Mouse (Mus musculus) erythroid progenitor cell, adult 5-6 weeks (primary cell): ENCODE measurements around the gene Olfr175-ps1. TPM values are rescaled to one million over a fixed set of nuclear protein-coding genes. Genes with fewer than 3 reads are reported as not detected.

ENCODE experiments used
- ATAC-seq: replicated peaks from 2 replicates; pipeline ENCODE4 v1.8.0; 2016; ENCODE audit warnings: moderate number of reproducible peaks, mild to moderate bottlenecking, moderate TSS enrichment, inconsistent platforms; ENCODE audit not compliant: poor library complexity, low FRiP score, severe bottlenecking
- total RNA-seq, 2 experiments: library from RNA; stranded (forward) in 1 of 2; stranded (reverse) in 1 of 2; fragments of 150-400 nt in 1 of 2; fragments of 186-747, 209-891 nt in 1 of 2; gene quantifications; 2 replicates each; pipeline versions ENCODE4 v1.2.3 to v1.2.4; 2015 to 2017; ENCODE audit warnings: low replicate concordance in 2 of 2

Olfr175-ps1 gene
- not detected in 2 replicates for total RNA-seq (2015; ENCODE audit: low replicate concordance)
- not detected in 2 replicates for total RNA-seq (2017; ENCODE audit: low replicate concordance)

GRCm38 (mm10) chr16:58826732-58827319 is at the start of gene Olfr175-ps1:
Olfr175-ps1 (minus strand) TSS chr16:58826782.
- no peak for ATAC-seq

- no peak for ATAC-seq
Measured at GRCm38 (mm10) chr16:58874668-58875067, 48.1 kb upstream of the Olfr175-ps1 start, which contains the start of gene Olfr177. Olfr177 (minus strand) TSS chr16:58874768.

- ATAC-seq = no peak
Measured at GRCm38 (mm10) chr16:58861479-58861878, 34.9 kb upstream of the Olfr175-ps1 start.

- ATAC-seq = no peak
Measured at GRCm38 (mm10) chr16:58860032-58860737, 33.6 kb upstream of the Olfr175-ps1 start.

- ATAC-seq = no peak
Measured at GRCm38 (mm10) chr16:58800168-58800567, 26.4 kb downstream of the Olfr175-ps1 start, which contains the start of gene Olfr173. Olfr173 (minus strand) TSS chr16:58800268.

Other genes starting within 250 kb of the Olfr175-ps1 start
- not detected in 2 replicates for gene Gm813, start 209.8 kb downstream of the Olfr175-ps1 start, total RNA-seq (2015; ENCODE audit: low replicate concordance)
- gene Gm813, start 209.8 kb downstream of the Olfr175-ps1 start, total RNA-seq (2017; ENCODE audit: low replicate concordance) = not detected in 2 replicates
- gene E330017A01Rik, start 188.0 kb downstream of the Olfr175-ps1 start, total RNA-seq (2015; ENCODE audit: low replicate concordance) = not detected in 2 replicates
- gene E330017A01Rik, start 188.0 kb downstream of the Olfr175-ps1 start, total RNA-seq (2017; ENCODE audit: low replicate concordance) = not detected in 2 replicates
- gene Cpox, start 156.5 kb downstream of the Olfr175-ps1 start, total RNA-seq (2015; ENCODE audit: low replicate concordance) = 1,198 and 1,327 TPM in 2 replicates
- 966 and 1,012 TPM in 2 replicates for gene Cpox, start 156.5 kb downstream of the Olfr175-ps1 start, total RNA-seq (2017; ENCODE audit: low replicate concordance)
- 1.1 TPM in 1 of 2 replicates, not detected in the other for gene Gpr15, start 107.7 kb downstream of the Olfr175-ps1 start, total RNA-seq (2015; ENCODE audit: low replicate concordance)
- gene Gpr15, start 107.7 kb downstream of the Olfr175-ps1 start, total RNA-seq (2017; ENCODE audit: low replicate concordance) = not detected in 2 replicates
- gene Cldnd1, start 98.9 kb downstream of the Olfr175-ps1 start, total RNA-seq (2015; ENCODE audit: low replicate concordance) = 27.2 and 30.6 TPM in 2 replicates
- 15.5 and 16.9 TPM in 2 replicates for gene Cldnd1, start 98.9 kb downstream of the Olfr175-ps1 start, total RNA-seq (2017; ENCODE audit: low replicate concordance)
- not detected in 2 replicates for gene Olfr172, start 63.6 kb downstream of the Olfr175-ps1 start, total RNA-seq (2015; ENCODE audit: low replicate concordance)
- gene Olfr172, start 63.6 kb downstream of the Olfr175-ps1 start, total RNA-seq (2017; ENCODE audit: low replicate concordance) = not detected in 2 replicates
- gene Olfr173, start 26.5 kb downstream of the Olfr175-ps1 start, total RNA-seq (2015; ENCODE audit: low replicate concordance) = not detected in 2 replicates
- not detected in 2 replicates for gene Olfr173, start 26.5 kb downstream of the Olfr175-ps1 start, total RNA-seq (2017; ENCODE audit: low replicate concordance)
- not detected in 2 replicates for gene Olfr177, start 48.0 kb upstream of the Olfr175-ps1 start, total RNA-seq (2015; ENCODE audit: low replicate concordance)
- not detected in 2 replicates for gene Olfr177, start 48.0 kb upstream of the Olfr175-ps1 start, total RNA-seq (2017; ENCODE audit: low replicate concordance)
- gene Olfr178, start 65.3 kb upstream of the Olfr175-ps1 start, total RNA-seq (2015; ENCODE audit: low replicate concordance) = not detected in 2 replicates
- gene Olfr178, start 65.3 kb upstream of the Olfr175-ps1 start, total RNA-seq (2017; ENCODE audit: low replicate concordance) = not detected in 2 replicates
- gene Olfr181, start 102.0 kb upstream of the Olfr175-ps1 start, total RNA-seq (2015; ENCODE audit: low replicate concordance) = not detected in 2 replicates
- not detected in 2 replicates for gene Olfr181, start 102.0 kb upstream of the Olfr175-ps1 start, total RNA-seq (2017; ENCODE audit: low replicate concordance)
- gene Olfr180, start 102.6 kb upstream of the Olfr175-ps1 start, total RNA-seq (2015; ENCODE audit: low replicate concordance) = not detected in 2 replicates
- gene Olfr180, start 102.6 kb upstream of the Olfr175-ps1 start, total RNA-seq (2017; ENCODE audit: low replicate concordance) = not detected in 2 replicates
- not detected in 2 replicates for gene Olfr183, start 168.6 kb upstream of the Olfr175-ps1 start, total RNA-seq (2015; ENCODE audit: low replicate concordance)
- not detected in 2 replicates for gene Olfr183, start 168.6 kb upstream of the Olfr175-ps1 start, total RNA-seq (2017; ENCODE audit: low replicate concordance)
- not detected in 2 replicates for gene Olfr186, start 203.5 kb upstream of the Olfr175-ps1 start, total RNA-seq (2015; ENCODE audit: low replicate concordance)
- gene Olfr186, start 203.5 kb upstream of the Olfr175-ps1 start, total RNA-seq (2017; ENCODE audit: low replicate concordance) = not detected in 2 replicates
- gene Olfr187, start 213.0 kb upstream of the Olfr175-ps1 start, total RNA-seq (2015; ENCODE audit: low replicate concordance) = not detected in 2 replicates
- not detected in 2 replicates for gene Olfr187, start 213.0 kb upstream of the Olfr175-ps1 start, total RNA-seq (2017; ENCODE audit: low replicate concordance)